Mouse (Mus musculus) stomach, postnatal 0 days (tissue): ENCODE measurements around the gene Usp49.

Source experiments
- CTCF ChIP-seq: IDR thresholded peaks from 2 replicates; pipeline ENCODE4 v1.5.1; 2016; ENCODE audit warnings: antibody characterized with exemption, low read depth, mild to moderate bottlenecking, moderate library complexity
- EP300 ChIP-seq: optimal IDR thresholded peaks from 2 replicates; pipeline ENCODE3; 2016; ENCODE audit warnings: antibody characterized with exemption

- TF ChIP-seq CTCF (0 out of 2 replicates have a peak, but pooled peaks have one; percentile 6), EP300 (no peak)
Observed at GRCm38 (mm10) chr17:47593215-47593853, 37.2 kb upstream of the Usp49 start.
